Mouse (Mus musculus) myocyte (in vitro differentiated cells): ENCODE results near the gene Il1rapl1.

ENCODE experiments used
- CEBPB ChIP-seq: IDR thresholded peaks from 2 replicates; pipeline ENCODE4 v1.6.1; 2011; ENCODE audit warnings: mild to moderate bottlenecking, moderate library complexity; ENCODE audit not compliant: poor library complexity, insufficient read depth, severe bottlenecking
- MAX ChIP-seq: IDR thresholded peaks from one replicate; pipeline ENCODE4 v1.6.1; 2011; ENCODE audit warnings: low read depth, mild to moderate bottlenecking, control low read depth
- MYOD1 ChIP-seq, 3 experiments: IDR thresholded peaks; one replicate each; pipeline ENCODE4 v1.6.1; 2011; ENCODE audit warnings: control low read depth in 2 of 3, low read depth in 2 of 3, mild to moderate bottlenecking in 2 of 3, moderate library complexity in 1 of 3; ENCODE audit not compliant: insufficient read length in 2 of 3, control insufficient read depth in 1 of 3
- MYOG ChIP-seq, 3 experiments: IDR thresholded peaks; one replicate each; pipeline ENCODE4 v1.6.1; 2011; ENCODE audit warnings: control low read depth in 2 of 3, low read depth in 2 of 3, mild to moderate bottlenecking in 2 of 3; ENCODE audit not compliant: insufficient read length in 2 of 3, control insufficient read depth in 1 of 3, insufficient read depth in 1 of 3
- POLR2A ChIP-seq: IDR thresholded peaks from one replicate; pipeline ENCODE4 v1.6.1; 2011; ENCODE audit warnings: low read depth, mild to moderate bottlenecking, control low read depth, moderate library complexity; ENCODE audit not compliant: insufficient read length
- POLR2AphosphoS2 ChIP-seq: IDR thresholded peaks from one replicate; pipeline ENCODE4 v1.6.1; 2011; ENCODE audit warnings: low read depth, control low read depth; ENCODE audit not compliant: insufficient read length
- TCF12 ChIP-seq: IDR thresholded peaks from one replicate; pipeline ENCODE4 v1.6.1; 2011; ENCODE audit warnings: mild to moderate bottlenecking, control low read depth; ENCODE audit not compliant: poor library complexity, insufficient read depth, severe bottlenecking
- USF1 ChIP-seq: IDR thresholded peaks from one replicate; pipeline ENCODE4 v1.6.1; 2011; ENCODE audit warnings: low read depth, mild to moderate bottlenecking, control low read depth, moderate library complexity

DNA sequence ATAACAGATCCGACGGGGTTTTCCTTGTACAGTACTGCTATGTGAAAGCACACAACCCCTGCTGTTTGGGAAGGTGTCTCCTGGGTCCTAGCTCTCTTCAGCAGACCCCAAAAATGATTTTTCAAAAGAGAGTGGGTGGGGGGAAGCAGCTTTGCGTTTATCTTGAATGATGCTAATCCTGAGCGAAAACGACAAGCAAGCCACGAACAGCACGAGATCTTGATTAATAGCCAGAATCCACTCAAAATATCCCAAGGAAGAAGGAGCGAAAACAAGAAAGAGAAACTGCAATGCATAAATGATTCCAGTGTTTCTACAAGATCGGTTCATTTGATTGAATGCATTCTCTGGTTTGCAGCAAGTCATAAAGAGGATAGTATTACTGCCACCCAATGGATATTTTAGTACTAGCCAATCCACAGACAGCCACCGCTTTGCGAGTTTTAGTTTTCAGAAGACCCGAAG is at the start of gene Il1rapl1:
- no peak for TF ChIP-seq MYOD1 (IDR thresholded peaks at IDR 0.05; ENCODE audit: control insufficient read depth in 1 of 3, insufficient read length in 2 of 3, low read depth in 2 of 3)
- no peak for TF ChIP-seq POLR2A
- no peak for TF ChIP-seq POLR2AphosphoS2
- no peak for TF ChIP-seq USF1
- TF ChIP-seq MAX = no peak
- TF ChIP-seq TCF12 = no peak
- TF ChIP-seq MYOG (IDR thresholded peaks at IDR 0.05; ENCODE audit: control insufficient read depth in 1 of 3, insufficient read depth in 1 of 3, insufficient read length in 2 of 3, low read depth in 2 of 3) = no peak
- no peak for TF ChIP-seq CEBPB
